Mouse (Mus musculus) spleen, adult 2 months (tissue): Measurements from ENCODE around the gene Sctr.

ENCODE experiments used
- CTCF ChIP-seq: fragments of 200-500 bp; IDR thresholded peaks from 2 replicates; pipeline ENCODE4 v1.5.1; 2011; ENCODE audit warnings: mild to moderate bottlenecking, inconsistent platforms; ENCODE audit not compliant: insufficient read depth, insufficient read length, insufficient replicate concordance; ENCODE audit errors: extremely low read depth
- POLR2A ChIP-seq: fragments of 200-500 bp; IDR thresholded peaks from 2 replicates; pipeline ENCODE4 v1.6.1; 2011; ENCODE audit warnings: low read depth, low read length, inconsistent platforms

- TF ChIP-seq CTCF (no peak), POLR2A (no peak)
These were observed 77.3 kb downstream of the Sctr start for GRCm38 (mm10) chr1:120083921-120084517.
